Mouse (Mus musculus): ENCODE measurements around the gene Ndufc2.

Gene Ndufc2

DNA sequence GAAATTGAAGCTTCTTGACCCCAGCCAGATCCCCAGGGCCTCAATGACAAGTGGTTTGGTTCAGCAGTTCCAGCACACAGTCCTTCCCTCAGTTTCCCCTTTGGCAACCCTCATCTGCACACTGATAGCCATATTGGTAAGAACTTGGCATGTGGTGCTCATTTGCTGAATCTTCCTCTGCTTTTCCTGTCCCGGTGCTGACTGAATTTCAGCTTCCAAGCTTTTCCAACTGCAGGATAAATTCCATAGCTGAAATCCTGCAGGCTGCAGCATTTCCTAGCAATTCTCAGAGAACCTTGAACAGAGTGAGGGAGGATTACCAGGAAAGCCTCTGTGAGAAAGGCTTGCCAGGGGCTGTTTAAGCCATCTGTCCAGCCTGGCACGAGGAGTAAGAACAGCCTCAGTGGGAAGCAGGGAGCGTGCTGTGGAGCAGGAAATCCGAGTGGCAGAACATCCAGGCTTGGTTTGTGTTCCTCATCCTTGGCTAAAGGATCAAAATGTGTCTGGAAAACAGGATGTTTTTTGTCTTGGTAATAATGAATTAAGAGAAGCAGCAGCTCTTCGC is 12.9 kb upstream of the Ndufc2 start:
- no peak for DNase-seq (ENCODE audit: low read depth, low spot score)

GRCm38 (mm10) chr7:97387561-97388147 is 12.1 kb upstream of the Ndufc2 start:
- no peak for DNase-seq (ENCODE audit: low read depth, low spot score)

DNA sequence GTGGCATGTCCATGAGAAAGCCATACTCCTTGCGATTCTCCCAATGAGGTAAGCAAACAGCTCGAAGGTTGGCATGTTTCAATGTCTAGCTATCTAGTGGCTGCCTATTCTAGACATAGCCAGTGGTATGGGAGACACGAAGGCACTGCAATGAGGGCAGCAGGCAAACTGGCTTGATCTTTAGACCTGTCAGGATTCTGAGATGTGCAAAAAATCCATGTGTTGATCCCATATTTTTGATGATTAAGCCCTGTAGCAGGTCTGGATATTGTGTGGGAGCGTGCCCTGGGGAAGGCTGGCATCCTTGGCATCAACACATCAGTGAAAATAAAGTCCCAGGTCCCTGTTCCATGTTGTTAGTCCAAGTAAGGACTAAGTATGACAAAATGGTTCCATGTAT is 11.3 kb upstream of the Ndufc2 start:
- DNase-seq (ENCODE audit: low read depth, low spot score): no peak

- no peak for DNase-seq (ENCODE audit: low read depth, low spot score)
These were observed 8.3 kb upstream of the Ndufc2 start for GRCm38 (mm10) chr7:97391293-97392078.

DNA sequence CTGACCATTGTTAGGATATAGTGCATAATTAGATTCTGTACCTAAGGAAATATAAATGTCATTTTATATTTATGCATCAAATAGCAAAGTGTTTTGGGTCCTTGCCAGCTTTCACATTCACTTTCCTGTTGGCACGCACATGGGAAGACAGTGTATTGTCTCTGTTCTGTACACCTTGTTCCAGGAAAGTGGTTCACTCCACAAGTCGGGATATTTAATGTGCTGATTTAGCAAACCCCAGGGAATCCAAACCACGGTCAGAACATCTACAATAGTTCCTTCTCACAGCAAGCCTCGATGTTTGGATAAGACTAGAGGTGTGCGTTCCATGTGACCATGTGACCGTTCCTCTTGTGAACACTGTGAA is 7.7 kb upstream of the Ndufc2 start:
- DNase-seq (ENCODE audit: low read depth, low spot score): no peak

DNA sequence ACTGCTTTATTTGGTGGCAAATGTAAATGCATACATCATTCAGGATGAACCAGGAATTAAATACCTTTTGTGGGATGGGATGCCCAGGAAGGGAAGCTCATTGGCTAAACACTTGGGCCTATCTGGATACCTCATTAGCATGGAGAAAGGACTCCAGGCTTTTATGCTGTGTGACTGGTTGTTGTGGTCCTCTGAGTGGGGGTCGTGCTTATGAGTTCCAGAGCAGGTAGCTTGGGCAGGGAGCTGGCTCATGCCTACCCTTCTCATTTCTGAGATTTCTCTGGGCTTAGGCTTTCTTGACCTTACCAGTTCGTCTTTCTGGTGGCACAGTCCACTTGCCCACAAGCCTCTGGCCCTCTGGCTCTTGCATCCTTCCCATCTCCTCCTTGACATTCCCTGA is 5.4 kb upstream of the Ndufc2 start:
- no peak for DNase-seq (ENCODE audit: low read depth, low spot score)

- DNase-seq (ENCODE audit: low read depth, low spot score): no peak
These were observed 860 bp upstream of the Ndufc2 start for GRCm38 (mm10) chr7:97398943-97399342.

DNA sequence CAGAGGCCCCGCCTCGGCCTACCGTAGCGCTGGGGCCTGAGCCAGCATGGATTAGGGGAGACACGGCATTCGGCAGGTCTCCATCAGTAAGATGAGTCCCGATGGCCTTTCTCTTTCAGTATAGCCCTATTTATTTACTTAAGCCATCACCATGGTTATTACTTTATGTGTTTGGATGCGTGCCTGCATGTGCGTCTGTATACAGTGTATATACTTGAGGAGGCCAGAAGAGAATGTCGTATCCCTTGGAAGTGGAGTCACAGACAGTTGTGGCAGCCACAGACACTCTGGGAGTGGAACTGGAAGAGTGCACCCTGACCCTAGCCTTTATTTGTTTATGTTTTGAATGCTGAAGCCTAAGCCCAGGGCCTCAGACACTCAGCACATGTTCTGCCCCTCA is 7.3 kb downstream of the Ndufc2 start:
- DNase-seq (ENCODE audit: low read depth, low spot score): no peak

DNA sequence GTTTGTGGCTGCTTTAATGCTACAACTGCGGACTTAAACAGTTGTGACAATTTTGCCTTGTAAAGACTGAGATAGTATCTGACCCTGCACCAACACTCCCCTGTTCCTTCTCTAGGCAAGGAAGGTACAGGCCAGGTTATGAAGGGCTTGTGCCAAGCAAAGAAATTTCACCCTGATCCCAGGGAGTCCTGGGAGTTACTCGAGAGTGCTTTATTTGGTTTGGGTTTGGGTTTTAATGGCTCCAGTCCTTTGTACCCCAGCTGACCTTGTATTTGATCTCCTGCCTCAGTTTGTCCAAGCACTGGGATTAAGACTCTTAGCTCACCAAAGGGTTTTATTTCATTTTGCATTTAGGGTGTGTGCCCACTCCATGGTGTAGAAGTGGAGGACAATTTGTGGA is 11.3 kb downstream of the Ndufc2 start:
- DNase-seq (ENCODE audit: low read depth, low spot score): no peak

DNA sequence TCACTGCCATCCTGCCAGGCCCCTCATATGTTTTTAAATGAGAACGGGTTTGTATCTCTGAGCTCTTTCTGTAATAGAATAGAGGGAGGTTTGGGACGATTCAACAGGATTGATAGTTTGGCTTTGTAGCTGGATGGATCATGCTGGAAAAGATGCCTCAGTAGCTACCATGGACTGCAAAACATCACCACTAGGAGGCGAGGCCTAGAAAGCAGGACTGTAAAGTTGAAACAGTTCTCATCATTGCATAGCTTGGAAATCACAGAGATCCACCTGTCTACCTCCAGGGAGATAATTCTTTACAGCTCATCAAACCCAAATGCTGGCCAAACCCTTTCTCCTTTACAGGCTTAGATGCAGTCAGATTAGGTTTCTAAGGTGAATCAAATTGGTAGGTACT is 11.8 kb downstream of the Ndufc2 start:
- no peak for DNase-seq (ENCODE audit: low read depth, low spot score)

- DNase-seq (ENCODE audit: low read depth, low spot score): no peak
These were observed 14.2 kb downstream of the Ndufc2 start for GRCm38 (mm10) chr7:97413981-97414380.

DNA sequence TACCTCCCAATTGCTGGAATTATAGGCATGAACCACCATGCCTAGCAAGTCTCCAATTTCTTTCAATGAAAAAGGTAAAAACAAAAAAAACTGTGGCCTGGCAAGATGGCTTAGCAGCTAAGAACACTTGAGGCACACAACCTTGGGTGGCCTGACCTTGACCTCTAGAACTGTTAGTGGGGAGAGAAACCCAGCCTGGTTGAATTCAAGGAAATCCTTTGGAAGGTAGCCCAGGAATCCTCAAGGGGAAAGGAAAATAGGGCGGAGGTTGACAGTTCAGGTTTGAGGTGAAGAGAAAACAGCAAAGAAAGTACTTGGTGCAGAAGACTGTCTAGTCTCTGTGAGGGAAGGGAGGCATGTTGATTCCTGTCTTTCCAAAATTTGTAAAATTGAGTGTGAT is 14.6 kb downstream of the Ndufc2 start:
- no peak for DNase-seq (ENCODE audit: low read depth, low spot score)

GRCm38 (mm10) chr7:97414915-97415687 is 15.3 kb downstream of the Ndufc2 start:
- DNase-seq (ENCODE audit: low read depth, low spot score): no peak

GRCm38 (mm10) chr7:97416473-97416872 is 16.7 kb downstream of the Ndufc2 start:
- no peak for DNase-seq (ENCODE audit: low read depth, low spot score)

- DNase-seq (ENCODE audit: low read depth, low spot score): no peak
These were observed 17.3 kb downstream of the Ndufc2 start, which contains the start of gene Thrsp for GRCm38 (mm10) chr7:97416906-97417777. Gene Thrsp (minus strand): TSS chr7:97417730.

DNA sequence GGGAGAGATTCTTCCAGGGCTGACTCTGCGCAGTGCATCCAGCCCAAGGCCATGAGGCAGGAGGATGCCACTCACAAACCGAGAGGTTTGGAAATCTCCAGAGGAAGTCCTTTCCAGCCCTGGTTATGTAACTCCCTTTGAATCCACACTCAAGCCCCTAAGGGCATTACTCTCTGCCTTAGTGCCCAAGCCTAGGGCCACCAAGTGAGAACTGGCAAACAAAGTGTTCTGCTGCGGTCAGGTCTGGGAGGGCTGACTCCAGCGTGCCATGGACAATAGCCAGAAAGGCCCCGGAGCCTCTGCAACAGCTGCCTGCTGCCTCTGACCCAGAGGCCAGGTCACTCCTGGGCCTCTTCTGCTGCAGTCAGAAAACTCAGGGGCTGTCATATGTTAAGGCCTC is 18.9 kb downstream of the Ndufc2 start:
- DNase-seq (ENCODE audit: low read depth, low spot score): no peak

DNA sequence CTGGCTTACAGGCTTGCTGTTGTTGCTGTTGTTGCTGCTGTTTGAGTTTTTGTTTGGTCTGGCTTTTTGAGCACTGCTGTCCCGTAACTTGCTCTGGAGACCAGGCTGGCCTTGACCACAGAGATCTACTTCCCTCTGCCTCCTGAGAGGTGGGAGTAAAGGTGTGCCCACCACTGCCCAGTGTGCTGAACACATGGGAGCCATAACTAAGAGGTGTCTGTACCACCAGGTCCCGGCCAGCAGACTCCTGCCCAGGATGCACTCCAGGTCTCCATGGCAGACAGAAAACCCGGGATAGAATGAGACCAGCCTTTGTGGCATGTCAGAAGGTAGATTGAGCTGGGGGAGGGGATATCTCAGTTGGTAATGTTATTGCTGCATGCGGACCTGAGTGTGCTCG is 19.4 kb downstream of the Ndufc2 start:
- no peak for DNase-seq (ENCODE audit: low read depth, low spot score)

GRCm38 (mm10) chr7:97420406-97420805 is 20.6 kb downstream of the Ndufc2 start:
- no peak for DNase-seq (ENCODE audit: low read depth, low spot score)

GRCm38 (mm10) chr7:97420958-97421651 is 21.3 kb downstream of the Ndufc2 start:
- DNase-seq (ENCODE audit: low read depth, low spot score): no peak

- no peak for DNase-seq (ENCODE audit: low read depth, low spot score)
These were observed 24.0 kb downstream of the Ndufc2 start for GRCm38 (mm10) chr7:97423754-97424153.
